Mouse (Mus musculus) regulatory T cell (primary cell): ENCODE results near the gene Map2k7.

ENCODE experiments used
- in situ Hi-C: fragments of 300-600 bp; cut with MboI, MseI; formaldehyde crosslinking; loops from one replicate; pipeline ENCODE4 v1.15.1; 2025; ENCODE audit warnings: high pct_unique_total_duplicates

The Map2k7 gene

DNA sequence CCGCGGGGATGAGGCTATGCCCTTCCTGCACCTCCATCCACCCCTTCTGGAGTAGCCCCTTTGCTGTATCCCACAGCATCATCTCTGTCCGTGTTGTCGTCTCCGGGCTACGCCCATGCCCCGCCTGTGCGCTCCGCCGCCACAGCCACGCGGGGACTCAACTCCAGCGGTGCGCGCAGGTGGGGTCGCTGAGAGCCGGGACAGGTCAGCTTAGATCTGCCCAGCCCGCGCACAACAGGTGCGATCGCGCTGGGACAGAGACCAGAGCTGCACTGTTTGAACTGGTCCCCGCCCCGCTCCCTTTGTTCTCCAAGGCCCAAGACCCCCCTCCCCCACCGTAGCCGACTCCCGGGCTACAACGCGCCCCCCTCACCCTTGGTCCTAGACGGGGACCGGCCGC, 20.1 kb downstream of the Map2k7 start:
- in situ Hi-C loops, result loop anchor here (5.0 to 10.0 kb wide), 4 partner anchors 64 to 764 kb away; partner anchors contain the start of genes Evi5l and Zfp358

- in situ Hi-C loops, result loop anchor here (5.0 to 10.0 kb wide), 4 partner anchors 63 to 764 kb away; partner anchors contain the start of genes Evi5l and Zfp358
Observed at GRCm38 (mm10) chr8:4259125-4259804, 20.7 kb downstream of the Map2k7 start, which contains the start of gene Ctxn1. Gene Ctxn1, minus strand, starts transcription at chr8:4259274.

DNA sequence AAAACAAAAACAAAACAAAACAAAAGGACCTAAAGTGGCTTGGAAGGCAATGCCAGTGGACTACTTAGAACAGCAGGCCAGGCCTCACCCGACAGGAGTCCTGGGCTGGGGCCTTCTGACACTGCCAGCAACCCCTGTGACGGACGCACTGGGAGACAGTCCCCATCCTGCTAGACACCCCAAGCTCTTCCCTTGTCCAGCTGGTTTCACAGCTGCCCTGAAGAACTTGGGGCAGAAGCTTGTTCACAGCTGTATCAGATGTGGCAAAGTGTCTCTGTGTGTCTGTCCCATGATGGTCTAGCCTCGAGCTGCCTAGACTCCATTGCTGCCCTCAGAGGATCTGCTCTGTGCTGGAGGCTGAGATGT, 21.2 kb downstream of the Map2k7 start:
- in situ Hi-C loops, result loop anchor here (5.0 to 10.0 kb wide), 4 partner anchors 63 to 765 kb away; partner anchors contain the start of genes Evi5l and Zfp358

DNA sequence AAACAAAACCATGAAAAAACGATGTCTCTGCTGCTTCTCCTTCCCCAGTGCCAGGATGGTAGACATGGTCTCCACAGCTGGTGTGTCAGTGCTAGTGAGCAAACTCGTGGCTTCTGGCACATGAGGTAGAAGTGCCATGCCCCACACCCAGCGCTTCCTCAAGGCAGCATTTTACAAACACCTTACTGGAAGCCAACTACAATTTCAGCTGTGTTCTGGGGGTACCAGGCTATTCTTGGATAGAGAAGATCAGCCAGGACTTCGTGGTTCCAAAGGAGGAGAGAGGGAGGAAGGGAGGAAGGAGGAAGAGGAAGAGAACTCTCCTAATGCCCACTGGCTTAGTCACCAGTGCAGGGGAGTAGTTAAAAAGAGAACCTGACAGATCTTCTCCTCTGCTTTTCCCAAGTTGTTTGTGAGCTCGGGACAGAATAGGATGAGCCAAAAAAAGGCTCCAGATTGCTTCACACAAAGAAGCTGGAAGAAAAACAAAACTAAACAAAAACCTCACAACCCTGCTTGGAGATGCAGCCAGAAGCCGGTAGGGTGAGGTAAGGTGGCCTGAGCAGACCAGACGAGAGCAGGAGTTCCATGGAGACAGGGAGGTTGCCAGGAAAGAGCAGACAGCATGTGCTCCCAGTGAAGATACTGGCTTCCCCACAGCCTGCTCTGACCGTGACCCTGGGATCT, 24.7 kb downstream of the Map2k7 start:
- in situ Hi-C loops, result no loop called here

DNA sequence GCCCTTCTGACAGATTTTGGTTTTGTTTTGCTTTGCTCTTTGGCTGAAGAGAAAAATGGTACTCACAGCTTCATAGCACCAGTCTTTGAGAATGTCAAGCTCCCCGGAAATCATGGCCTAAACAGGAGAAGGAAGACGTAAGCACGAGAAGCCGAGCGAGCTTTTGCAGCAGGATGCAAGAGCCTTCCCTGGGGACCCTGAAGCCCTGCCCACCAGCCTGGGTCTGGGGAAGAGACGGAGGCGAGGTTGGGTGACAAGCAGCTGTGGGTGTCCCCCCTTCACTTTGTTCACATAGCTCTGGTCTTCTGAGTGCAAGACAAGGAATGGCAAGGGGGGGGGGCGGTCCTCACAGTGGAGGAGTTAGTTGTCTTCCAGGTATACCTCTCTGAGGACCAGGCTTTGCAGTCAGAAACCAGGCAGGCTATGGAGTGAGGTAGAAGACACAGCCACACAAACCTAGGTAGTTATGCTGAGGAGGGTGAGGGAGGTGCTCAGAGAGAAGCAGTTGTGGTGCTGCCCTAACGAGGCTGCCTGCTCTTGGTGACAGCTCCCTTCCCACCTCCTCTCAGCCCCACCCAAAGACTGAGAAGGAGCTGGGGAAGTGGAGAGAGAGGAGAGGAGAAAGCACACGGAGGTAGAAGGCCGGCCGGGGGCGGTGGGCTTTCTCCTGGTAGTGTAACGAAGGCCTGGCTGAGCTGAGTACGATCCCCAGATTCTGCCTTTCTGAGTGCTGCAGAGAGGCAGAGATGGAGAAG, 26.8 kb downstream of the Map2k7 start:
- in situ Hi-C loops, result no loop called here

DNA sequence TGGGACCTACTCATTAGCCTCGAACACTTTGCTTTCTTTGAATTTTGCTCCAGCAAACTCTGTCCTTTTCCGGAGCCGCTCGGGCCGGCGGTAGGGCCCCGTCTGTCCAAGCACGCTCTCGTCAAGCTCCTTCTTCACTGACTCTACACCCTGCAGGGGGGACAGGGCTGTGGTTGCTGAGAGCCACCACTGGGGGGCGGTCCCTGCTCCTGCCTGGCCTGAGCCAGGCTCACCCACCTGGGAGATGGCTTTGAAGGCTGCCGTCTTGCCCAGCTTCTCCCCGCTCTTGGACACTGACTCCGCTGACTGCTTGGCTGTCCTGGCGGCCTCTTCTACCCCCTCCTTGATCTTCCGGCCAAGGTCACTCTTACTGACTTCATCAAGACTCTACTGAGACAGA, 29.1 kb downstream of the Map2k7 start:
- in situ Hi-C loops, result no loop called here

DNA sequence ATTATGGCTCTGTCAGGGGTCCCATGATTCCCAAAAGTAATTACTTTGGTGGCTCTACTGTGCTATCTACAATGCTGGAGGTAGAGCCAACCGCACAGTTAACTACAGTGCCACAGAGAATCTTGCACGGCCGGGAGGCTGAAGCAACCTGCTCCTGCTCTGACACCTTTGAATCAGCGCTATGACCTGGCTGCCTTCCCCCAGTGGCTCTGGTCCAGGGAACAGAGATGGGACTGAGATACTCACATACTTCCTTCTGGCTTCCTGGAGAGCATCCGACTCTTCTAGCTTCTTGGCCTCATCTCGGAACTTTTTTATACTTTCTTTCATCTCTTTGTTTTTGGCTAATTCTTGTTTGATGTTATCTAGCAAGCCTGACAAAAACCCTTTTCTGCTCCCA, 31.1 kb downstream of the Map2k7 start:
- in situ Hi-C loops, result no loop called here

- in situ Hi-C loops, result loop anchor here (5.0 kb wide), 1 partner anchor 87 kb away; no protein-coding TSS in a partner anchor
Observed at GRCm38 (mm10) chr8:4275275-4276110, 37.0 kb downstream of the Map2k7 start, which contains the start of gene Timm44. Gene Timm44, minus strand, starts transcription at chr8:4275913.

DNA sequence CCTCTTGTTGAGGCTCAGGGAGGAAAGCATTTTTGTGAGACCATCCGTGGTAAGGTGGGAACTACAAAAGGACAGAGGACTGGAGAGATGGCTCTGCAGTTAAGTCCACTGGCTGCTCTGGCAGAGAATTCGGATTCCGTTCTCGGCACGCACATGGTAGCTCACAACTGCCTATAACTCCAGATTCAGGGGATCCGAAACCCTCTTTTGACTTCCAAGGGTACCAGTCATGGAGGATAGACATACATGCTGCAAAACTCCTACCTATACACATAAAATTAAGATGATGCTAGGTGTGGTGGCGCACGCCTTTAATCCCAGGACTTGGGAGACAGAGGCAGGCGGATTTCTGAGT, 37.5 kb downstream of the Map2k7 start:
- in situ Hi-C loops, result loop anchor here (5.0 kb wide), 1 partner anchor 86 kb away; no protein-coding TSS in a partner anchor

DNA sequence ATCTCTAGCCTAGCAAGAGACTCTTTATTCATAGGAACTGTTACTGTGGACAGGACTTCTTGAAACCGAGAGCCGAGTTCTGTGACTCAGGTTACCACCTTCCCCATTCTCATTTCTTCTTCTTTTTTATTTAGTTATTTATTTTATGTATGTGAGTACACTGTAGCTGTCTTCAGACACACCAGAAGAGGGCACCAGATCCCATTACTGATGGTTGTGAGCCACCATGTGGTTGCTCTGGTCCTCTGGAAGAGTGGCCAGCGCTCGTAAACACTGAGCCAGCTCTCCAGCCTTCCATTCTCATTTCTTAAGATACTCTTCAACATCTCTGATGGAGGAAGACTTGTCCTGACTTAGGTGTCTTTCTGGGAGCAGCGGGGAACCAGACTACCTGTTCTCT, 54.2 kb downstream of the Map2k7 start:
- in situ Hi-C loops, result no loop called here
